Mouse (Mus musculus): ENCODE results near the gene Olfr1286. TPM values are rescaled to one million over a fixed set of nuclear protein-coding genes. Genes with fewer than 3 reads are reported as not detected.

Gene Olfr1286
- polyA plus RNA-seq (2017; shearing (Covaris generic)), result not detected

GRCm38 (mm10) chr2:111422931-111423330 is at the start of gene Olfr1286:
TSS of gene Olfr1286 (minus strand) at chr2:111423115.

GRCm38 (mm10) chr2:111448842-111449241 is 25.9 kb upstream of the Olfr1286 start, which contains the start of gene Olfr1287:
TSS of gene Olfr1287 (plus strand) at chr2:111449142.

GRCm38 (mm10) chr2:111375222-111375621 is 47.7 kb downstream of the Olfr1286 start, which contains the start of gene Olfr1284:
TSS of gene Olfr1284 (plus strand) at chr2:111375522.

Other genes starting within 250 kb of the Olfr1286 start
- gene 4930430A15Rik, start 193.5 kb downstream of the Olfr1286 start, polyA plus RNA-seq (2017; shearing (Covaris generic)), result not detected
- not detected for gene Olfr1275, start 187.8 kb downstream of the Olfr1286 start, polyA plus RNA-seq (2017; shearing (Covaris generic))
- not detected for gene Olfr1276, start 168.6 kb downstream of the Olfr1286 start, polyA plus RNA-seq (2017; shearing (Covaris generic))
- gene Olfr1277, start 149.0 kb downstream of the Olfr1286 start, polyA plus RNA-seq (2017; shearing (Covaris generic)), result not detected
- not detected for gene Olfr1278, start 133.0 kb downstream of the Olfr1286 start, polyA plus RNA-seq (2017; shearing (Covaris generic))
- not detected for gene Olfr1279, start 122.5 kb downstream of the Olfr1286 start, polyA plus RNA-seq (2017; shearing (Covaris generic))
- gene Olfr1280, start 109.1 kb downstream of the Olfr1286 start, polyA plus RNA-seq (2017; shearing (Covaris generic)), result not detected
- not detected for gene Olfr1281, start 96.6 kb downstream of the Olfr1286 start, polyA plus RNA-seq (2017; shearing (Covaris generic))
- gene Olfr1282, start 87.0 kb downstream of the Olfr1286 start, polyA plus RNA-seq (2017; shearing (Covaris generic)), result not detected
- gene Olfr1283, start 56.3 kb downstream of the Olfr1286 start, polyA plus RNA-seq (2017; shearing (Covaris generic)), result not detected
- gene Olfr1284, start 47.6 kb downstream of the Olfr1286 start, polyA plus RNA-seq (2017; shearing (Covaris generic)), result not detected
- gene Olfr1287, start 26.0 kb upstream of the Olfr1286 start, polyA plus RNA-seq (2017; shearing (Covaris generic)), result not detected
- gene Olfr1288, start 51.0 kb upstream of the Olfr1286 start, polyA plus RNA-seq (2017; shearing (Covaris generic)), result not detected
- gene Olfr1289, start 57.7 kb upstream of the Olfr1286 start, polyA plus RNA-seq (2017; shearing (Covaris generic)), result not detected
- gene Olfr1290, start 70.7 kb upstream of the Olfr1286 start, polyA plus RNA-seq (2017; shearing (Covaris generic)), result not detected
- gene Olfr1291-ps1, start 74.1 kb upstream of the Olfr1286 start, polyA plus RNA-seq (2017; shearing (Covaris generic)), result not detected
- not detected for gene Olfr1293-ps, start 102.1 kb upstream of the Olfr1286 start, polyA plus RNA-seq (2017; shearing (Covaris generic))
- gene Olfr1294, start 117.2 kb upstream of the Olfr1286 start, polyA plus RNA-seq (2017; shearing (Covaris generic)), result not detected
- gene Olfr1295, start 146.6 kb upstream of the Olfr1286 start, polyA plus RNA-seq (2017; shearing (Covaris generic)), result not detected
- gene Olfr1297, start 203.4 kb upstream of the Olfr1286 start, polyA plus RNA-seq (2017; shearing (Covaris generic)), result not detected
- gene Olfr1298, start 226.1 kb upstream of the Olfr1286 start, polyA plus RNA-seq (2017; shearing (Covaris generic)), result not detected
- gene Olfr1299, start 238.3 kb upstream of the Olfr1286 start, polyA plus RNA-seq (2017; shearing (Covaris generic)), result not detected